Mouse (Mus musculus) neutrophil, adult 5-6 weeks (primary cell): ENCODE measurements around the gene Ankrd44. TPM values are rescaled to one million over a fixed set of nuclear protein-coding genes. Genes with fewer than 3 reads are reported as not detected.

Experiments
- ATAC-seq: fragments of 151-379, 151-347 bp; 2 replicates; pipeline ENCODE4 v1.8.0; 2017; ENCODE audit warnings: mild to moderate bottlenecking, moderate TSS enrichment; ENCODE audit not compliant: insufficient number of reproducible peaks, poor library complexity, low FRiP score, severe bottlenecking; ENCODE audit errors: extremely low read depth
- total RNA-seq: library from RNA; stranded (forward); fragments of 200-1000 nt; gene quantifications from 2 replicates; pipeline ENCODE4 v1.2.3, GENCODE M21; 2017

The Ankrd44 gene
- total RNA-seq, 1 experiment from 2014 or later, result 407 TPM

DNA sequence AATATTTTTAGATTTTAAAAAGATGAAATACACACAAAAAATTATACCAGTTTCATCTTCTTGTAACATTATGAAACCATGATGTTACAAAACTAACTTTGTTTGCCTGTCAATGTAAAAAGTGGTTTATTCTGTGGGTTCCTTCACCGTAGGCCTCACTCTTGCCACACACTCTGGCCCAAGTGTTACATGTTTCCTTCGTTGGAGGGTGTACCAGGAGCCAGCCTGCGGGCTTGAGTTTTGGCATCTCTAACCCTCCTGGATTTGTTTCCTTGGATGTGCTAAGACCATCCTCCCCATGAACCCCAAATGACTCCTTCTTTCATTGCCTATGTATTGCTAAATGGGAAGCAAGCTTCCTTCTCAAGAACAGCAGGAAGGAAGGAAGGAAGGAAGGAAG is 230.8 kb downstream of the Ankrd44 start:
- ATAC-seq, result no peak

- ATAC-seq, result no peak
Observed at GRCm38 (mm10) chr1:54691824-54692223, 234.4 kb downstream of the Ankrd44 start.

DNA sequence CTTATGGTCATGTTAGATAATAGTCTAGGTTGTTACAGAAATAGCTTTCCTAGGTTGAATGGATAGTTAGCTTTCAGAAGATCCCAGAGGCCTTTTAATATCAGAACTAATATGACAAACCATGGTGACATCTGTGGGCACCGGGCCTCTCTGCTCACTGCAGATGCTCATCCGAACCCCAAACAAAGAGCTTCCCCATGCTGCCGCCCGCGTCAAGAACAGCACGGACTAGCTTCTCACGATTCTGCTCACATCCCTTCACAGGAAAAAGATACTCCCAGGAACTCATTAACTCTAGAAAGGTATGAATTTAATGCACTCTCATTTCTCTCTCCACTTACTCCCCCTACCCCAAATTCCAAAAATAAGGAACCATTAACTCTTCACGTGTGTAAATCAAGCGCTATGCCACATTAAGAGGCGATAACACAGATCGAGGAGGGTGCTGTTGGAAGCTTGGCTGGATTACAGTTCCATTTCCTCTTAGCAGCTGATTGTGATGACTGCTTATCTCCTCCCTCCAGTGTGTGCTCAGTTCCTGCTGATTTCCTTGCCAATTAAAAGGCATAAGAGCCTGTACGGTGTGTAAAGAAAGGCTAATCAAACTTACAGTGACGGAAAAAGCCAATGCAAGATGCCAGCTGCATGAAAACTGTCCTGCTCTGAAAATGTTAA is 235.8 kb downstream of the Ankrd44 start:
- no peak for ATAC-seq

- no peak for ATAC-seq
Observed at GRCm38 (mm10) chr1:54688441-54688840, 237.7 kb downstream of the Ankrd44 start.

- ATAC-seq, result no peak
Observed at GRCm38 (mm10) chr1:54684316-54684715, 241.9 kb downstream of the Ankrd44 start.

GRCm38 (mm10) chr1:54679556-54679955 is 246.6 kb downstream of the Ankrd44 start:
- ATAC-seq, result no peak

DNA sequence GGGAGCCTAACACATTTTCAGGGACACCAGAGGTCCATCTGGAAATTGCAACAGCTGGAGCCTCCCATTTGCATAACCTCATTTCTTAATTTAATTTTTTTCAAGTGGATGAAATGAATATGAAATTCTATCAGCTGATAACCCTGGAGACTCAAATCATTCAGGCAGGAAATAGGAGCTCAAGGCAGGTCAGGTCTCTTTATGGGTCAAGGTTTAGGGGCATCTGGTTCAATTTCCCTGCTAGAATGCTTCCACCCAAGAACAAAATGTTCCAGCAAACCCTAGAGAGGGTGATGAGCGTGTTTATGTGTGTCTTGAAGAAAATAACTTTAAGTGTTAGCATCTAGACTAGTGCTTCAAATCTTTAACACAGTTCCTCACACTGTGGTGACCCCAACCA is 248.2 kb downstream of the Ankrd44 start:
- ATAC-seq, result no peak

GRCm38 (mm10) chr1:54675478-54675877 is 250.7 kb downstream of the Ankrd44 start:
- no peak for ATAC-seq

- ATAC-seq, result no peak
Observed at GRCm38 (mm10) chr1:54667991-54668390, 258.2 kb downstream of the Ankrd44 start.

DNA sequence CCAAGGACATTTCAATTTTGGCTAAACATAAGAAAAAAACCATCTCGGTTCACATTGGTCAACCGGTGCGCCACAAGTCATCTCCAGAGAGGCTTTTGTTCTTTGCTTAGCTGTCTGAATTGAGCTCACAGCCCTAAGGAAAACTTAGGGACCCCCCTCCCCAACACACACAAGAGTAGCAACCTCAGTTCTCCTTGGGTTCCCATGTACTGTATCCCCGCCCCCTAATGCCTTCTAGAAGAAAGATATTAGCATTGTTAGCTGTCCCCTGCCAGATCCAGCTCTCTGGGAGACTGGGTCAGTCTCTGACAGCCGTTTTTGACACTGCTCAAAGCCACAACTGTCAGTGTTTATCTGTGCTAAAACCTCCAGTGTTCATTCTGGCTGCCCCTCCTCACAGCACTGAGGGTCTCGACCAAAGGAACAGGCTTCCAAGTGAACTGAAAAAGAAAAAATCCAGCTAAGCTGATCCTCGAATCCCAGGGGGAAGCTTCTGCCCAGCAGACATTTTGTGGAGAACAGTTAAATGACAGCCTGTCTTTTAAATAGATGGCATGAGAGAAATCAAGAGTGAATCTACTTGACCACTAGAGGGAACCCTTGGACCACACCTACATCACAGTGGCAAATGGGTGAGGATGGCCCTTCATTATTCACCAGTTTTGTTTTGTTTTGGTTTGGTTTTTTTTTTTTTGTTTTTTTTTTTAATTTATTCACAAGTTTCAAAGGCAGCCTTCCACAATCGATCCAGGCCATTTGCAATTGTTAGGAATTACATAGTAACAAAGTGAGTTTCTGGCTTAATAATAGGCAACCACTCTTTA is 260.4 kb downstream of the Ankrd44 start:
- ATAC-seq, result peak; percentile 75; the same call in 1 of the 2 replicates

DNA sequence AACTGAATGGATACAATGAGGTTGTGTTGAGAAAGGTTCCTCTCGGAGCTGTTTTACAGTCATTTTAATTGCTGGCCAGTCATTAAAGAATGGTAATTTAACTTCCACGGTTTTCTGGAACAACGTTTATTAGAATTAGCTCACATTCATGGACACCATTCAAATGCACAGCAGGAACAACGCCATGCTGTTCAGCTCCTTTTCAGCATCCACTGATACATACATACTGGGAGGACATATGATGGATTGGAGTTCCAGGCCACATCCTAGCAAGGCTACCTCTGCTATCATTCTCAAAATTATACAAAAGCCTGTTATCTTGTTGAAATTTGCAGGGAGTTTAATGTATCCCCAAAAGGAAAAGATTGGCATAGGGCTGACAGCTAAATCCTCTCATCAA is 261.1 kb downstream of the Ankrd44 start:
- ATAC-seq, result no peak

GRCm38 (mm10) chr1:54660674-54661073 is 265.5 kb downstream of the Ankrd44 start:
- ATAC-seq, result no peak

DNA sequence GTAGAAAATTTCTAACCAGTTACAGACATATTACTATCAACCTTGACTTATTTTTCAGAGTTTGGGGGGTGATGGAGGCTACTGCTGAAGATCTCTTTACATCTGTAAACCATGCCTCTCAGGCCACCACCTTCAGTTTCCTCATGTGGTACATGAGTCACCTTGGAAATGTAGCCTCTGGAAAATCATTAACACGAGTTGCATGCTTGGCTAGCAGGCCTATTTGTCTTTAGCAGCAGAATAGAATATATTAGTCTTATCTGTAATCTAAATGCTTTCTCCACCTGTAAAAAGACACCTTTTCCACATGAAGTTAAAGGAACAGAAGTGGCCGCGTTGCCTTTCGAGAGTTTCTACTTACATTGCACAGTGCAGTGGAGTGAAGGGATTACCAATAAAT is 267.6 kb downstream of the Ankrd44 start:
- ATAC-seq, result no peak

DNA sequence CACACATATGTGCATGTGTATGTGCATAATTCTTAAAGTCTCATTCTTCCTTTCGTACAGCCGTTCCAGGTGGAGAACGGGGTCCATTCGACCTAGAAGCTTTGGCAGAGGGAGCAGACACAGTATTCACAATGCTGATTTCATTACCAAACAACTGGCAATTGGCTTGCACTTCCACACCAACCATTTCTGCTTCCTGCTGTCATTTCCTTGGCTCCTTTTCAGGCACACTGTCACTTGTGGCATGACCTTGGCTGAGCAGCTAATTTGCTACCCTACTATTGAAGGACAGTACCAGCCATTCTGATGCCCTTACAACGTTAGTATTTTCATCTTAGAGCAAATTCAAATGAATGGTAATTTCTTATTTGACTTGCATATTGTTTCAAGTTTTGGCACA is 277.9 kb downstream of the Ankrd44 start:
- no peak for ATAC-seq

GRCm38 (mm10) chr1:54647335-54647745 is 278.8 kb downstream of the Ankrd44 start:
- ATAC-seq, result no peak

- ATAC-seq, result no peak
Observed at GRCm38 (mm10) chr1:54640184-54640795, 285.9 kb downstream of the Ankrd44 start.

DNA sequence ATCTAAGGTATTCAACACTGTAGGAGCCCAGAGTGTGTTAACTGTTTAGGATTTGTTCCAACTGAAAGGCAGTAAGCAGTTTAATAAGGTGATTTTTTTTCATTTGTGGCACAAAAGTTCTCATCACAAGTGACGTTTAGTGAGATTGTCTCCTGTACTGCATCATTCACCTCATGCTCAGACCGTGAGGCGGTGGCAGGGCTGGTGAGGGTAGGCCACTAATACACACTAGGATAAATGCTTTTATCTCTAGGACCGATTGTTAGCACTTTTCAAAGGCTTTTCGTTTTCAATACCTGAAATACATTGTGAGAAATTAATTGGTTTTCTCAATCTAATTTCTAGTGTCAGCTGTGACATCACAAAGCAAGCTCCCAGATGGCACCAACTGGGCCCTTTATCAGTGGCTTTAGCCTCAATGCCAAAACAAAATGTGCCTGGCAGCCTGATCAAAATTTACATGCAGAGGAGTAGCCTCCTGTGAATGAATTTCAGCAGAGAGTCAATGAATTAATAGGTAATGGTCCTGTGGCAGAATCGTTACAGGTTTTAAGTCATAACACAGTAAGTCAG is 286.6 kb downstream of the Ankrd44 start:
- ATAC-seq, result no peak

- ATAC-seq, result no peak
Observed at GRCm38 (mm10) chr1:54639076-54639475, 287.1 kb downstream of the Ankrd44 start.

GRCm38 (mm10) chr1:54637340-54637739 is 288.8 kb downstream of the Ankrd44 start:
- ATAC-seq, result 0 out of 2 replicates have a peak, but pooled peaks have one; percentile 19

DNA sequence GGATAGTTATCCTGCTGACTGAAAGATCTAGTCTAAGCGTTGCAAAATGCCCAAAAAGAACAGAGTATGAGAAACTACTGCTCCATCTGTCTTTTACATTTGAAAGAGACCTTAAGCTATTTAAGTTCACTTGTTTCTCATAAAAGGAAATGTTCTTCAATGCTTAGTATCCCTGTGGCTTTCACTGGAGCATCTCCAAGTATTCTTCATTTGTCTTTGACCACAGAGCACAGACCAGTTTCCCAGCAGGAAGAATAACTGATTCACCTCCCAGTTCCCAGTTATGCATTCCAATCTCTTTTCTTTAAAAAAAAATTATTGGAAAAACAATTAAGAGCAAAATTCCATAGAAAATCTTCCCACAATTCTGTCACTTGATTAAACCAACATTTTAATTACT is 297.1 kb downstream of the Ankrd44 start:
- no peak for ATAC-seq
